ENCODE assay signal across 28 mouse cellular contexts in genomic region chr3:146355146-146355545, GRCm38 (mm10). TPM values are rescaled to one million over a fixed set of nuclear protein-coding genes. Genes with fewer than 3 reads are reported as not detected.
A peak's percentile ranks its signal among the peaks of the same experiment; 100 is the strongest.
DNase-seq lines count a peak whose midpoint lies in the region; ATAC-seq lines count a peak whose summit lies in the region.
"Had no signal": no experiment of that assay in that cellular context is flagged by ENCODE, and none has a peak within 500 bp of the region (broad histone marks: within the 10 kb centered on the region; RNA-seq: fewer than 3 reads in every experiment).

No protein-coding gene starts in this region.

- no peak overlapping the region for H3K4me2 ChIP-seq in kidney, embryonic 16.5 days (replicated peaks; ENCODE audit: low read depth, low read length)
- H3K4me2 ChIP-seq: embryonic facial prominence, embryonic 13.5 days; forebrain, embryonic 12.5 days; forebrain, embryonic 15.5 days; heart, embryonic 13.5 days; hindbrain, embryonic 12.5 days; hindbrain, embryonic 15.5 days had no signal

- no peak overlapping the region for H3K4me3 ChIP-seq in kidney, embryonic 16.5 days (ENCODE audit: low read length)
- H3K4me3 ChIP-seq: embryonic facial prominence, embryonic 10.5 days; embryonic facial prominence, embryonic 13.5 days; erythroblast, embryonic 14.5 days; forebrain, embryonic 12.5 days; forebrain, embryonic 15.5 days; heart, adult 2 months; heart, embryonic 10.5 days; heart, embryonic 13.5 days; hindbrain, embryonic 12.5 days; hindbrain, embryonic 15.5 days had no signal

- no peaks in the 10 kb centered on the region for H3K4me1 ChIP-seq in kidney, embryonic 16.5 days (ENCODE audit: insufficient read depth, low read length)
- H3K4me1 ChIP-seq: embryonic facial prominence, embryonic 10.5 days; embryonic facial prominence, embryonic 13.5 days; forebrain, embryonic 12.5 days; forebrain, embryonic 15.5 days; heart, embryonic 10.5 days; heart, embryonic 13.5 days; hindbrain, embryonic 12.5 days; hindbrain, embryonic 15.5 days had no signal

- no peak overlapping the region for H3K27ac ChIP-seq in kidney, embryonic 16.5 days (ENCODE audit: low read length)
- H3K27ac ChIP-seq: embryonic facial prominence, embryonic 10.5 days; embryonic facial prominence, embryonic 13.5 days; forebrain, embryonic 12.5 days; forebrain, embryonic 15.5 days; heart, adult 2 months; heart, embryonic 10.5 days; heart, embryonic 13.5 days; hindbrain, embryonic 12.5 days; hindbrain, embryonic 15.5 days had no signal

- no peaks in the 10 kb centered on the region for H3K27me3 ChIP-seq in kidney, embryonic 16.5 days (ENCODE audit: insufficient read depth, low read length)
- H3K27me3 ChIP-seq: CH12.LX; embryonic facial prominence, embryonic 13.5 days; forebrain, embryonic 12.5 days; forebrain, embryonic 15.5 days; heart, embryonic 13.5 days; hindbrain, embryonic 15.5 days; Patski had no signal

- peak; percentile 68 for DNase-seq in heart, adult 11 months
- no peak for DNase-seq in heart, postnatal 25 days (ENCODE audit: low spot score)
- peak; percentile 51 for DNase-seq in kidney, postnatal 10 days
- no peak for DNase-seq in kidney, postnatal 4 days
- DNase-seq in kidney, postnatal 36 days, result peak; percentile 21 to 56
- DNase-seq: adrenal gland, postnatal 25 days; B cell, adult 2 months; cerebellum, adult 11-12 months; cerebellum, adult 8-10 months; cerebellum, postnatal 10 days; cerebellum, postnatal 36 days; embryo, embryonic 11 days; gastrocnemius, postnatal 25 days; heart, adult 2 months; heart, postnatal 14 days had no signal

- ATAC-seq in kidney, embryonic 16.5 days (ENCODE audit: low FRiP score, low TSS enrichment), result no peak
- ATAC-seq: forebrain, embryonic 15.5 days; Patski had no signal

- no peaks in the 10 kb centered on the region for H3K9me3 ChIP-seq in kidney, embryonic 16.5 days (ENCODE audit: low read length)
- H3K9me3 ChIP-seq: embryonic facial prominence, embryonic 10.5 days; embryonic facial prominence, embryonic 13.5 days; forebrain, embryonic 12.5 days; forebrain, embryonic 15.5 days; G1E; heart, embryonic 10.5 days; heart, embryonic 13.5 days; hindbrain, embryonic 12.5 days; hindbrain, embryonic 15.5 days had no signal

- no peak overlapping the region for H3K9ac ChIP-seq in kidney, embryonic 16.5 days (replicated peaks; ENCODE audit: low read length)
- H3K9ac ChIP-seq: embryonic facial prominence, embryonic 13.5 days; forebrain, embryonic 12.5 days; forebrain, embryonic 15.5 days; heart, embryonic 13.5 days; hindbrain, embryonic 12.5 days; hindbrain, embryonic 15.5 days had no signal

- intact Hi-C loops in heart, postnatal 25 days (cut with DNase I), result no loop called here

- H3K36me3 ChIP-seq in kidney, embryonic 16.5 days (ENCODE audit: insufficient read depth, low read length), result no peaks in the 10 kb centered on the region
- H3K36me3 ChIP-seq: embryonic facial prominence, embryonic 10.5 days; embryonic facial prominence, embryonic 13.5 days; forebrain, embryonic 12.5 days; forebrain, embryonic 15.5 days; G1E; heart, embryonic 10.5 days; heart, embryonic 13.5 days; hindbrain, embryonic 12.5 days; hindbrain, embryonic 15.5 days had no signal

- 64% methylated on average over 3 of the region's 3 CpGs for WGBS in kidney, embryonic 16.5 days

RNA-seq across cellular contexts. Expression of gene Ssx2ip, which starts 49.3 kb away (rescaled TPM):
- 10 to 100 TPM; 12.4 to 12.5 TPM for total RNA-seq in heart, postnatal 25 days (2021)
- 22.4 and 22.9 TPM in 2 replicates for polyA plus RNA-seq in kidney, embryonic 16.5 days (2015; fragmentation: Nextera tagmentation; extraction: Ambion mirVana)

Comparison
In these comparisons a context has a peak if more than half of its experiments do, and no peak if none do; other contexts are left out.
1. DNase-seq: peak in heart, adult 11 months (single experiment), kidney, postnatal 10 days (single experiment) and kidney, postnatal 36 days (2 of 2); none in heart, postnatal 25 days (single experiment) and kidney, postnatal 4 days (0 of 2).